Mouse (Mus musculus) kidney, adult 2 months (tissue): ENCODE data around the gene Shisa5. TPM values are rescaled to one million over a fixed set of nuclear protein-coding genes. Genes with fewer than 3 reads are reported as not detected.

Experiments
- DNase-seq: peaks from one replicate; pipeline ENCODE4 v3.0.0; 2021
- H3K27ac ChIP-seq: fragments of 200-500 bp; 2 replicates; pipeline ENCODE4 v1.5.1; 2012; ENCODE audit warnings: low read depth, low read length, control low read depth, inconsistent platforms; ENCODE audit not compliant: insufficient read depth
- H3K27me3 ChIP-seq: fragments of 200-500 bp; replicated peaks from 2 replicates; pipeline ENCODE4 v1.6.1; 2012; ENCODE audit warnings: mild to moderate bottlenecking, moderate library complexity, low read length, inconsistent platforms; ENCODE audit not compliant: control insufficient read depth, insufficient read depth
- H3K36me3 ChIP-seq: fragments of 200-500 bp; 2 replicates; pipeline ENCODE4 v1.6.1; 2012; ENCODE audit warnings: mild to moderate bottlenecking, moderate library complexity, low read length, inconsistent platforms; ENCODE audit not compliant: control insufficient read depth, insufficient read depth
- H3K4me1 ChIP-seq: fragments of 200-500 bp; 2 replicates; pipeline ENCODE4 v1.6.1; 2011; ENCODE audit warnings: low read length; ENCODE audit not compliant: control insufficient read depth, insufficient read depth
- H3K4me3 ChIP-seq: fragments of 200-500 bp; 2 replicates; pipeline ENCODE4 v1.5.1; 2011; ENCODE audit warnings: mild to moderate bottlenecking, low read depth, low read length, control low read depth; ENCODE audit not compliant: insufficient read depth
- CTCF ChIP-seq: fragments of 200-500 bp; conservative IDR thresholded peaks from 2 replicates; pipeline ENCODE4 v1.5.1; 2011; ENCODE audit warnings: low read depth, mild to moderate bottlenecking, control low read depth, low read length, moderate library complexity, mixed read lengths; ENCODE audit not compliant: insufficient read depth, insufficient read length
- POLR2A ChIP-seq: fragments of 200-500 bp; IDR thresholded peaks from one replicate; pipeline ENCODE4 v1.6.1; 2011; ENCODE audit warnings: low read depth, low read length, control low read depth
- WGBS: fragments of 180-500 bp; shearing (Covaris S2); methylation state at CpG from one replicate; pipeline ENCODE4 v1.1.7; 2018; 5-methylcytosine and 5-hydroxymethylcytosine counted together
- polyA plus RNA-seq: library from polyadenylated mRNA; depleted of rRNA; stranded (reverse); fragments of >200 nt; gene quantifications from 2 replicates; pipeline ENCODE4 v1.2.3, GENCODE M21; 2012

Gene Shisa5
- polyA plus RNA-seq, 1 experiment = 688 TPM

- no peak for TF ChIP-seq CTCF
- no peak for TF ChIP-seq POLR2A
- Histone ChIP-seq H3K36me3 (no peaks in the 10 kb centered on the region), H3K27ac (peak overlapping the region; percentile 50; the same call in 1 of the 2 replicates), H3K27me3 (no peaks in the 10 kb centered on the region), H3K4me3 (peak overlapping the region; percentile 56; the same call in 1 of the 2 replicates), H3K4me1 (peaks cover 7% of the 10 kb centered on the region; the same call in 1 of the 2 replicates)
- no peak for DNase-seq
- 84% methylated on average over 19 of the region's 19 CpGs for WGBS
These were observed 19.8 kb downstream of the Shisa5 start for GRCm38 (mm10) chr9:109058006-109058765.

GRCm38 (mm10) chr9:109059136-109059903, 21.0 kb downstream of the Shisa5 start, which contains the start of gene Trex1:
Gene Trex1 (minus strand): TSS chr9:109059734.
- Histone ChIP-seq H3K36me3 (no peaks in the 10 kb centered on the region), H3K27me3 (no peaks in the 10 kb centered on the region), H3K4me1 (peaks cover 6% of the 10 kb centered on the region; the same call in 1 of the 2 replicates), H3K4me3 (peak within 1 kb of the TSS; percentile 56), H3K27ac (peak within 1 kb of the TSS; percentile 61)
- TF ChIP-seq POLR2A (peak; percentile 94), CTCF (peak; percentile 96)
- peak; percentile 96 for DNase-seq
- 2% methylated on average over 15 of the region's 15 CpGs for WGBS

GRCm38 (mm10) chr9:109060184-109060897, 22.0 kb downstream of the Shisa5 start:
- TF ChIP-seq CTCF = no peak
- no peak for TF ChIP-seq POLR2A
- Histone ChIP-seq H3K4me1 (peaks cover 4% of the 10 kb centered on the region; the same call in 1 of the 2 replicates), H3K27ac (no peak overlapping the region), H3K27me3 (no peaks in the 10 kb centered on the region), H3K36me3 (no peaks in the 10 kb centered on the region), H3K4me3 (no peak overlapping the region)
- no peak for DNase-seq
- 85% methylated on average over 16 of the region's 16 CpGs for WGBS

- 94% methylated on average over 5 of the region's 5 CpGs for WGBS
- Histone ChIP-seq H3K27ac (no peak overlapping the region), H3K4me1 (peaks cover 4% of the 10 kb centered on the region; the same call in 1 of the 2 replicates), H3K27me3 (no peaks in the 10 kb centered on the region), H3K4me3 (no peak overlapping the region), H3K36me3 (no peaks in the 10 kb centered on the region)
- DNase-seq = no peak
- no peak for TF ChIP-seq CTCF
- no peak for TF ChIP-seq POLR2A
These were observed 22.5 kb downstream of the Shisa5 start for GRCm38 (mm10) chr9:109060898-109061295.

- no peak overlapping the region for H3K27ac ChIP-seq
- TF ChIP-seq CTCF (0 out of 2 replicates have a peak, but pooled peaks have one; percentile 16), POLR2A (no peak)
- H3K27me3 ChIP-seq = no peaks in the 10 kb centered on the region
- 79% methylated on average over 3 of the region's 3 CpGs for WGBS
- no peak overlapping the region for H3K4me3 ChIP-seq
- no peaks in the 10 kb centered on the region; the same call in 1 of the 2 replicates for H3K36me3 ChIP-seq
- no peaks in the 10 kb centered on the region; the same call in 1 of the 2 replicates for H3K4me1 ChIP-seq
- peak; percentile 53 for DNase-seq
These were observed 29.9 kb downstream of the Shisa5 start for GRCm38 (mm10) chr9:109068095-109068735.
